Mouse (Mus musculus) liver, postnatal 0 days (tissue): ENCODE measurements around the gene Zfp316.

Source experiments
- CTCF ChIP-seq: sonication (generic); IDR thresholded peaks from 2 replicates; pipeline ENCODE4 v1.5.1; 2016; ENCODE audit warnings: antibody characterized with exemption, low read depth
- EP300 ChIP-seq: IDR thresholded peaks from 2 replicates; pipeline ENCODE4 v1.6.1; 2016; ENCODE audit warnings: antibody characterized with exemption, low read depth, mild to moderate bottlenecking

- TF ChIP-seq CTCF (peak; percentile 85), EP300 (no peak)
Observed at GRCm38 (mm10) chr5:143314730-143315513, 45.1 kb upstream of the Zfp316 start, which contains the start of gene E130309D02Rik.
